Mouse (Mus musculus) kidney, postnatal 0 days (tissue): Measurements from ENCODE around the gene Adprh. TPM values are rescaled to one million over a fixed set of nuclear protein-coding genes. Genes with fewer than 3 reads are reported as not detected.

Experiments
- ATAC-seq: fragments of 200-750 bp; cut with Nextera tagmentation; replicated peaks from 2 replicates; pipeline ENCODE4 v1.8.0; 2017; ENCODE audit warnings: low read depth, moderate number of reproducible peaks, moderate TSS enrichment, moderate library complexity; ENCODE audit not compliant: low FRiP score
- DNase-seq: peaks from one replicate; pipeline ENCODE4 v3.0.0-alpha.2; 2016; ENCODE audit warnings: low spot score
- H3K27ac ChIP-seq: fragments of 300-500 bp; sonication (generic); 2 replicates; pipeline ENCODE4 v1.5.1; 2014; ENCODE audit warnings: mild to moderate bottlenecking
- H3K27me3 ChIP-seq: fragments of 300-500 bp; sonication (generic); 2 replicates; pipeline ENCODE4 v1.6.1; 2014; ENCODE audit warnings: low read length, mixed read lengths; ENCODE audit not compliant: insufficient read depth
- H3K36me3 ChIP-seq: fragments of 300-500 bp; sonication (generic); 2 replicates; pipeline ENCODE4 v1.6.1; 2014; ENCODE audit warnings: low read length, mixed read lengths; ENCODE audit not compliant: insufficient read depth
- H3K4me1 ChIP-seq: fragments of 300-500 bp; sonication (generic); replicated peaks from 2 replicates; pipeline ENCODE4 v1.6.1; 2014; ENCODE audit warnings: antibody characterized with exemption, low read length, mixed read lengths; ENCODE audit not compliant: insufficient read depth
- H3K4me2 ChIP-seq: fragments of 300-500 bp; sonication (generic); 2 replicates; pipeline ENCODE4 v1.6.1; 2014; ENCODE audit warnings: mild to moderate bottlenecking, low read length, moderate library complexity, mixed read lengths
- H3K4me3 ChIP-seq: fragments of 300-500 bp; sonication (generic); replicated peaks from 2 replicates; pipeline ENCODE4 v1.5.1; 2014; ENCODE audit warnings: low read depth, low read length
- H3K9ac ChIP-seq: fragments of 300-500 bp; sonication (generic); 2 replicates; pipeline ENCODE4 v1.6.1; 2014; ENCODE audit warnings: low read depth, low read length
- H3K9me3 ChIP-seq: fragments of 300-500 bp; sonication (generic); replicated peaks from 2 replicates; pipeline ENCODE4 v1.6.1; 2016; ENCODE audit warnings: low read length, inconsistent platforms, mixed read lengths
- CTCF ChIP-seq: IDR thresholded peaks from 2 replicates; pipeline ENCODE4 v1.5.1; 2016; ENCODE audit warnings: antibody characterized with exemption, low read depth, mild to moderate bottlenecking, moderate library complexity
- WGBS: fragments of 180-500 bp; shearing (Covaris S2); extraction: QIAGEN DNeasy Blood & Tissue Kit; methylation state at CpG from one replicate; pipeline ENCODE4 v1.1.7; 2014; 5-methylcytosine and 5-hydroxymethylcytosine counted together
- polyA plus RNA-seq: library from polyadenylated mRNA; unstranded; fragments of >200 nt; fragmentation: Nextera tagmentation; extraction: Ambion mirVana; gene quantifications from 2 replicates; pipeline ENCODE4 v1.2.1, GENCODE M21; 2015

Adprh gene
- polyA plus RNA-seq, 1 experiment from 2014 or later, result 74.6 TPM

DNA sequence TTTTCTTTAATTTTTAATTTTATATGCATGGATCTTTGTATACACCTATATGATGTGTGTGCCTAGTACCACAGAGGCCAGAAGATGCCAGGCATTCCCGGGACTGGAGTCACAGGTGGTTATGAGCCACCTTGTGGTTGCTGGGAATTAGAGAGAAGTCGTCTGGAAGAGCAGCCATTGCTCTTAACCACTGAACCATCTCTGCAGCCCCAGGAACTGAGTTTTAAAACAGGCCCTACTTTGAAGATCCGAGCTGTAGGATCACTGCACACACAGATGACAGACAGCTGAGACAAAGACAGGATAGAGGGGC, 16.2 kb upstream of the Adprh start:
- Histone ChIP-seq H3K27ac (no peak overlapping the region), H3K9me3 (no peaks in the 10 kb centered on the region), H3K4me1 (no peaks in the 10 kb centered on the region), H3K4me3 (no peak overlapping the region), H3K4me2 (no peak overlapping the region), H3K36me3 (no peaks in the 10 kb centered on the region), H3K27me3 (no peaks in the 10 kb centered on the region), H3K9ac (no peak overlapping the region)
- no peak for ATAC-seq
- peak; percentile 44 for TF ChIP-seq CTCF
- 25% methylated on average over 3 of the region's 3 CpGs for WGBS
- DNase-seq, result no peak

DNA sequence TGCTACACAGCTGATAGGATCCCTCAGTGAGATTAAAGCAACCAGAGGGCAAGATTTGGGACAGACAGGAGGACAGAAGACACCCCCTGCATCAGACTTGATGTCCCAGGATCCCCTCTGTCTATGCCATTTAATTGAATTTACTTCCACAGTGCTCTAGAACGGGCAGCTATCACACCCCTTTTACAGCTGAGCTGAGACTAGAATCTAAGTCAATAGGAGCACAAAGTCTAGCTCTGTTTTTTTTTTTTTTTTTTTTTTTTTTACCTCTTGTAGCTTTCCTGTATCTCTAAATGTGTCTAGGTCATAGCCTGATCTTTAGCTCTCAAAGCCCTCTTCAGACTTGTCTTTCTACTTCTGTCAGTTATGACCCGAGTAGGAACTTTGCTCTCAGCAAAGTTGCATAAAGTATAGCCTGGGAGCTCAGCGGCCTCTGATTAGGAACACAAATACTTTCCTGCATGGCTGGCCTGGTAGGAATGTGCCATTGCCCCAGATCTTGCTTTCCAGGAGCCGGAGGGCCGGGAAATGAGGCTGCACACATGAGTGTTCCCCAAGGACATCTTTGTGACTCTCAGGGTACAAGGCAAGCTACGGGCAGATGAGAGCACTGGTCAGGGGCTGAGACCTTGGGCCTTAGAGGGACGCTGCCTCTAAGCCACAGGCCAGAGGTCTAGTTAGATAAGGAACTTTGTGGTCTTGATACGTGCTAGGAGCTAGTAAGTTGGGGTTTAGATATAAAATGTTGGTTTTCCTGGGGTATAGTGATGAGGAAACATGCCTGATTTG, 15.6 kb upstream of the Adprh start:
- Histone ChIP-seq H3K9me3 (no peaks in the 10 kb centered on the region), H3K27ac (0 out of 2 replicates have a peak overlapping the region, but pooled peaks have one; percentile 52), H3K9ac (no peak overlapping the region), H3K36me3 (no peaks in the 10 kb centered on the region), H3K4me3 (no peak overlapping the region), H3K27me3 (no peaks in the 10 kb centered on the region), H3K4me2 (no peak overlapping the region), H3K4me1 (no peaks in the 10 kb centered on the region)
- WGBS, result 74% methylated on average over 8 of the region's 8 CpGs
- DNase-seq (no peak), ATAC-seq (no peak)
- no peak for TF ChIP-seq CTCF

DNA sequence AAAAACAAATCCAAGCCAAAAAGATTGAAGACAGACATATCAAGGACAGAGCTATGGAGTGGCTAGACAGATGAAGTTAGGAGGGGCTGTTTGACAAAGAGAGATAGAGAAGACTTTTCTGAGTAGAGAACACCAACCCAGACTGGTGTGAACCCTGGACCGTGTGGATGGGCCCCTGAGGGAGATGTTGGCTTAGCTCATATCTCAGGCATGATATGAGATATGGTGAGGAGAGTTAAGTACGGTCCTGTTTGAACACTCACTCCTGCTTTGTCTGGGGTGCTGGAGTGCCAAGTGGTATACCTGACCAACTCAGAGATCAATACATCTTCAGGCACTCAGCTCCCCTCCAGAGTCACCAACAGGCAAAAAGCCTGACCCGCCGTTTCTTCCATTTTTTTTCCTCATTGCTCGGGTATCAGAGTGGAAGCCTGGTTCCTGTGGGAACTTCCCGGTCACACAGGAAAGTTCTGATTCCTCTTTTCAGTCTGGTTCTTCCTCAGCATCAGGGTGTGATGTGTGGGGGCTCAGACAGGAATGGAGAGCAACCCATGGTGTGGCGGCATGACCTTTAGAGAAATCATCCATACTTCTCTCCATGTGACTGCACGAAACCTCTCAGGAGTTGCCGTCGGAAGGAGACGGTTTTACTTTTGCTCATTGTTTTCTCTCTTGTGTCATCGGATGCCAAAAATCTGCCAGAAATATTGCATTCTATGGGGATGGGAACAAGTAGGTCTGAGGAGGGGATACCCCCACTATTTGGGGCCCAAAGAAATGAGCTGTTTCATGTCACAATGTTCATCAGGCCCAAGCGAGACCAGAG, 14.8 kb upstream of the Adprh start:
- WGBS, result 85% methylated on average over 13 of the region's 13 CpGs
- H3K27ac ChIP-seq, result no peak overlapping the region
- no peak for ATAC-seq

DNA sequence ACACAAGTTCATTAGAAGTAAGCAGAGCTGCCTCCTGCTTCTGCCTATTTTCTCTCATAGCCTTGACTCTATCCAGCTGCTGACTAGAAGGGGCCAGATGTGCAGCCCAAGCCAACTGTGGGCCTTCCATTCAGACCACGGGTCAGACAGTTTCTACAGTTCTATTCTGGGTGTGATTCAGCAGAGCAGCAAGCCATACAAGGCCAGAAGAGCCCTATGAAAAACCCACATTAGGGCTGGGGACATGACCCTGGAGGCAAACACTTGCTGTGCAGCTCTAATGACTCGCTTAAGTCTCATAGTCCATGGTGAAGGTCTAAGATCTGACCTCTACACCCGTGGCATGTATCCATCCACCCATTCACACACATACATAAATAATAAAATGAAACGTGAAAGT, 13.6 kb upstream of the Adprh start:
- Histone ChIP-seq H3K27me3 (no peaks in the 10 kb centered on the region), H3K4me2 (no peak overlapping the region), H3K4me3 (no peak overlapping the region), H3K9ac (no peak overlapping the region), H3K36me3 (no peaks in the 10 kb centered on the region), H3K9me3 (no peaks in the 10 kb centered on the region), H3K27ac (no peak overlapping the region), H3K4me1 (no peaks in the 10 kb centered on the region)
- DNase-seq, result no peak
- no peak for TF ChIP-seq CTCF
- ATAC-seq, result no peak
- 80% methylated on average over 4 of the region's 4 CpGs for WGBS

More for the DNA sequence above, 14.8 kb upstream of the Adprh start:
- Histone ChIP-seq H3K4me1 (no peaks in the 10 kb centered on the region), H3K4me2 (no peak overlapping the region), H3K4me3 (no peak overlapping the region), H3K36me3 (no peaks in the 10 kb centered on the region), H3K9me3 (no peaks in the 10 kb centered on the region), H3K9ac (no peak overlapping the region), H3K27me3 (no peaks in the 10 kb centered on the region)
- no peak for DNase-seq
- TF ChIP-seq CTCF, result no peak

DNA sequence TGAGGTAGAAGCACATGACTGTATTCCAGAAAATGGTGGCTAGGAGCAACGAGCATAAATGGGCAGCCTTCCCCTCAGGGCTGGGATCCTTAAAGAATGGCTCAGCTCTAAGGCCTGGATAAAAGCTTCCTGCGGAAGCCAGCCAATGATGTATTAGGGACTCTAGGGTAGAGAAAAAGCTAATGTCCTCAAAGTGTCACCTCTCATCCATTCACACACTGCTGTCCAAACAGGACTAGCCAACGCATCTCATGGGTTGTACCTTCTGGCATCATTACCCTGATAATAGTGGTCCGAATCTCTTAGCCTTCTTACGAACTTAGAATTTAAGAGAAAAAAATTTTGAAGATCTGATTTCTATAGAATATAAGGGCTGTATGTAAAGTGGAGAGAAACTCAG, 10.8 kb upstream of the Adprh start:
- Histone ChIP-seq H3K4me2 (no peak overlapping the region), H3K4me3 (no peak overlapping the region), H3K9me3 (no peaks in the 10 kb centered on the region), H3K4me1 (no peaks in the 10 kb centered on the region), H3K27me3 (no peaks in the 10 kb centered on the region), H3K36me3 (no peaks in the 10 kb centered on the region), H3K27ac (no peak overlapping the region), H3K9ac (no peak overlapping the region)
- no peak for TF ChIP-seq CTCF
- no peak for DNase-seq
- ATAC-seq, result no peak
- 89% methylated on average over 5 of the region's 5 CpGs for WGBS

DNA sequence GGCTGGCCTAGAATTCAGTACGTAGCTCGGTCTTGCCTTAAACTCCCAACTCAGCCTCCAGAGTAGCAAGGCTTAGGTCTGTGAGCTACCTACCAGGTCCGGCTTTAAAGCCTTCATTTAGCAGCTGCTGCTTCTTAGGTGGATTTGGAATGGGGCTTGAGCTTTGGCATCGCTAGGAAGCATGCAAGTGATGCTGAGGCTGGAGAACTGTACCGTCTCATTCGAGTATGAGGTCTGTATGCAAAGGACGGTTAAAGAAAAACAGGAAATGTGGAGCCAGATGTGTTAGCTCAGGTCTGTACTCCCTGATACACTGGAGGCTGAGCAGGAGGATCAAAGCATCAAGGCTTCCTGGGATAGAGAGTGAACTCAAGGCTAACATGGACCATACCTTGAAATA, 9.7 kb upstream of the Adprh start:
- no peak overlapping the region for H3K9ac ChIP-seq
- no peak overlapping the region for H3K4me2 ChIP-seq
- no peaks in the 10 kb centered on the region for H3K27me3 ChIP-seq
- 66% methylated on average over 7 of the region's 7 CpGs for WGBS
- no peaks in the 10 kb centered on the region for H3K9me3 ChIP-seq
- no peak overlapping the region for H3K27ac ChIP-seq
- no peak overlapping the region for H3K4me3 ChIP-seq
- no peaks in the 10 kb centered on the region for H3K36me3 ChIP-seq
- H3K4me1 ChIP-seq, result no peaks in the 10 kb centered on the region
- DNase-seq (no peak), ATAC-seq (no peak)
- no peak for TF ChIP-seq CTCF
